Mouse (Mus musculus) small intestine, adult 2 months (tissue): ENCODE results near the gene Med7. TPM values are rescaled to one million over a fixed set of nuclear protein-coding genes. Genes with fewer than 3 reads are reported as not detected.

Experiments
- H3K27ac ChIP-seq: fragments of 200-500 bp; 2 replicates; pipeline ENCODE4 v1.5.1; 2012; ENCODE audit warnings: low read depth, low read length, control low read depth, inconsistent platforms; ENCODE audit not compliant: insufficient read depth
- H3K27me3 ChIP-seq: fragments of 200-500 bp; 2 replicates; pipeline ENCODE4 v1.6.1; 2012; ENCODE audit warnings: mild to moderate bottlenecking, moderate library complexity, low read length, inconsistent platforms; ENCODE audit not compliant: control insufficient read depth, insufficient read depth
- H3K36me3 ChIP-seq: fragments of 200-500 bp; 2 replicates; pipeline ENCODE4 v1.6.1; 2012; ENCODE audit warnings: mild to moderate bottlenecking, low read length, control low read depth, inconsistent platforms; ENCODE audit not compliant: control insufficient read depth, insufficient read depth
- H3K4me1 ChIP-seq: fragments of 200-500 bp; 2 replicates; pipeline ENCODE4 v1.6.1; 2012; ENCODE audit warnings: low read length, inconsistent platforms, mixed read lengths; ENCODE audit not compliant: control insufficient read depth, insufficient read depth, insufficient read length
- H3K4me3 ChIP-seq: fragments of 200-500 bp; 2 replicates; pipeline ENCODE4 v1.5.1; 2012; ENCODE audit warnings: low read depth, mild to moderate bottlenecking, control low read depth, inconsistent platforms, low read length, moderate library complexity
- CTCF ChIP-seq: fragments of 200-500 bp; IDR thresholded peaks from 2 replicates; pipeline ENCODE4 v1.5.1; 2012; ENCODE audit warnings: low read depth, mild to moderate bottlenecking, control low read depth, inconsistent platforms, low read length, moderate library complexity, mixed read lengths; ENCODE audit not compliant: insufficient replicate concordance, insufficient read length; ENCODE audit errors: extremely low read depth
- POLR2A ChIP-seq: fragments of 200-500 bp; IDR thresholded peaks from 2 replicates; pipeline ENCODE4 v1.6.1; 2012; ENCODE audit warnings: low read depth, mild to moderate bottlenecking, control low read depth, inconsistent platforms, low read length, moderate library complexity
- WGBS: fragments of 180-500 bp; shearing (Covaris S2); methylation state at CpG from one replicate; pipeline ENCODE4 v1.1.7; 2018; 5-methylcytosine and 5-hydroxymethylcytosine counted together
- polyA plus RNA-seq: library from polyadenylated mRNA; depleted of rRNA; stranded (reverse); fragments of >200 nt; gene quantifications from 2 replicates; pipeline ENCODE4 v1.2.3, GENCODE M21; 2012

Med7 gene
- polyA plus RNA-seq, 1 experiment, result 11.4 TPM

GRCm38 (mm10) chr11:46430123-46430522 lies 6.6 kb upstream of the Med7 start:
- H3K27me3 ChIP-seq, result no peaks in the 10 kb centered on the region
- H3K36me3 ChIP-seq, result no peaks in the 10 kb centered on the region
- H3K27ac ChIP-seq, result no peak overlapping the region
- H3K4me1 ChIP-seq, result no peaks in the 10 kb centered on the region
- 68% methylated on average over 2 of the region's 2 CpGs for WGBS
- TF ChIP-seq POLR2A (no peak), CTCF (no peak)
- no peak overlapping the region for H3K4me3 ChIP-seq

DNA sequence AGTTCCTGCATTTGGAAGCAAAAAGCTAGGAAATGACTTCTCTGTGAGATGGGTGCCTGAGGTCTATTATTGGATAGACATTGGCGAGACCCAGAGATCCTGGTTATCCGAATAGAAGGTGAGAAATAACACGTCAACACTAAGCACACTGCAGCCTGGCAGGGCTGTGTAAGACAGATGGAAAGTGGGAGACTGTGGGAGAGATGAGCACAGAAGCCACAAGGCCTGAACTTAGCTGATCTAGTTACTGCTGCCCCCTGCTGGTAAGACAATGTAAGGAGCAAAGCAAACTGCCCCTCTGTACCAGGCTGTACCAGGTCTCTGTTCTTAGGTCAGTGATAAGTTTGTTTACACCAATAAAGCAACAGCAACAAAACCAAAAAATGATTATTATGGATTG lies 5.6 kb upstream of the Med7 start:
- no peaks in the 10 kb centered on the region for H3K4me1 ChIP-seq
- H3K27ac ChIP-seq, result no peak overlapping the region
- TF ChIP-seq POLR2A (no peak), CTCF (peak; percentile 67; the same call in 1 of the 2 replicates)
- H3K36me3 ChIP-seq, result no peaks in the 10 kb centered on the region
- 39% methylated on average over 3 of the region's 3 CpGs for WGBS
- no peak overlapping the region for H3K4me3 ChIP-seq
- H3K27me3 ChIP-seq, result no peaks in the 10 kb centered on the region

DNA sequence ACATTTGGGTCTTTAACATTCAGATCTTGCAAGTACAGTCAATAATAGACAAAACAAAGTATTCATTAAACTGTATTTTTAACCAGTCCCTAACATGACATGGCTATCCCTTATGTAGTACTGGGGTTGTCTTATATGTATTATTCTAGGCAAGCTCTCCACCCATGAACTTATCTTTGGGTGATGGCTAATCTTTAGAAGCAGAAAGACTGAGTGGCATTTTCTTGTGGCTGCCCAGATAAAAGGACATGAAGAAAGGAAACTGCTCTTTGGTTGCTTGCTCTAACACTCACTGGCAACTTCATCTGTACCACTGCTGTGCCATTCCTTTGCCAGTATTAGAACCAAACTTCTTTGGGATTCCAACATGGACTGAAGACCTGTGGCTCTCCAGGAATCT lies 1.4 kb upstream of the Med7 start:
- H3K4me3 ChIP-seq, result no peak overlapping the region
- no peak overlapping the region for H3K27ac ChIP-seq
- no peak for TF ChIP-seq CTCF
- TF ChIP-seq POLR2A, result no peak
- H3K36me3 ChIP-seq, result peaks cover 3% of the 10 kb centered on the region
- peaks cover 2% of the 10 kb centered on the region; the same call in 1 of the 2 replicates for H3K4me1 ChIP-seq
- no peaks in the 10 kb centered on the region for H3K27me3 ChIP-seq

- H3K27me3 ChIP-seq, result no peaks in the 10 kb centered on the region
- H3K4me1 ChIP-seq, result peaks cover 2% of the 10 kb centered on the region; the same call in 1 of the 2 replicates
- no peak overlapping the region for H3K27ac ChIP-seq
- TF ChIP-seq POLR2A (no peak; the same call in 1 of the 2 replicates), CTCF (no peak)
- peaks cover 8% of the 10 kb centered on the region for H3K36me3 ChIP-seq
- 1% methylated on average over 23 of the region's 23 CpGs for WGBS
- peak overlapping the region; percentile 75 for H3K4me3 ChIP-seq
Measured at GRCm38 (mm10) chr11:46437459-46438000, 805 bp downstream of the Med7 start.

GRCm38 (mm10) chr11:46439005-46439543 lies 2.3 kb downstream of the Med7 start:
- Histone ChIP-seq H3K36me3 (peaks cover 11% of the 10 kb centered on the region), H3K27me3 (no peaks in the 10 kb centered on the region), H3K4me3 (no peak overlapping the region), H3K4me1 (peaks cover 2% of the 10 kb centered on the region; the same call in 1 of the 2 replicates), H3K27ac (no peak overlapping the region)
- 52% methylated on average over 5 of the region's 5 CpGs for WGBS
- TF ChIP-seq POLR2A (no peak), CTCF (no peak)

GRCm38 (mm10) chr11:46441774-46442173 lies 5.0 kb downstream of the Med7 start:
- no peaks in the 10 kb centered on the region for H3K27me3 ChIP-seq
- H3K4me3 ChIP-seq, result no peak overlapping the region
- no peak overlapping the region for H3K27ac ChIP-seq
- TF ChIP-seq POLR2A, result no peak
- TF ChIP-seq CTCF, result no peak
- WGBS, result 74% methylated on average over 1 of the region's 1 CpGs
- peaks cover 11% of the 10 kb centered on the region for H3K36me3 ChIP-seq
- H3K4me1 ChIP-seq, result peaks cover 2% of the 10 kb centered on the region; the same call in 1 of the 2 replicates

DNA sequence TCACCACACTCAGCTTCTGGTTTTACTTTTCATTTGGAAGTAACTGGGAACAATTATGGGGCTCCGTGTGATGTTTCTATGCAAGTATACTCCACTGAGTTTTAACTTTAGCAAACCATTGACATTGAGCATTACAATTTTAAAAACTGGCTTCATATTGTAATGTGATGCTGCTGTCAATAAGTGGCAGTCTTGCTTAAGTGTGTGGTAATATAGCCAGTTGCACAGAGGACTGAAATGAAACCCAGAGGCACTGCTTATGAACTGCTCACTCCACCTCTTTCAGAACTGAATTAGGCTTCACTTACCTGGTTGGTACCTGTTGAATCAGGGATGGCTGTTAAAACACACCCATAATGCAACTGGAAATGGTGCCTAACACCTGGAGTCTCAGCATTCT lies 6.4 kb downstream of the Med7 start:
- H3K36me3 ChIP-seq, result peaks cover 11% of the 10 kb centered on the region
- TF ChIP-seq CTCF, result no peak
- no peak for TF ChIP-seq POLR2A
- H3K27ac ChIP-seq, result no peak overlapping the region
- H3K4me3 ChIP-seq, result no peak overlapping the region
- H3K4me1 ChIP-seq, result peaks cover under 1% of the 10 kb centered on the region; the same call in 1 of the 2 replicates
- 75% methylated on average over 1 of the region's 1 CpGs for WGBS
- H3K27me3 ChIP-seq, result no peaks in the 10 kb centered on the region

GRCm38 (mm10) chr11:46443979-46444378 lies 7.3 kb downstream of the Med7 start:
- WGBS, result 76% methylated on average over 5 of the region's 5 CpGs
- TF ChIP-seq POLR2A, result no peak
- TF ChIP-seq CTCF, result no peak

More at GRCm38 (mm10) chr11:46443979-46444378, 7.3 kb downstream of the Med7 start:
- no peak overlapping the region for H3K4me3 ChIP-seq
- H3K27ac ChIP-seq, result no peak overlapping the region
- peaks cover 11% of the 10 kb centered on the region for H3K36me3 ChIP-seq
- H3K4me1 ChIP-seq, result no peaks in the 10 kb centered on the region
- no peaks in the 10 kb centered on the region for H3K27me3 ChIP-seq
